Mouse (Mus musculus) liver, embryonic 14.5 days (tissue): ENCODE data around the gene Gm14322.
"Not testable (repeated sequence)": the region's sequence is repeated elsewhere in the genome, so short reads cannot be mapped to it uniquely, and the experiment has no call there.

Source experiments
- CTCF ChIP-seq: IDR thresholded peaks from 2 replicates; pipeline ENCODE4 v1.5.1; 2016; ENCODE audit warnings: antibody characterized with exemption, low read depth, control low read depth
- EP300 ChIP-seq: IDR thresholded peaks from 2 replicates; pipeline ENCODE4 v1.6.1; 2016; ENCODE audit warnings: antibody characterized with exemption, low read depth

DNA sequence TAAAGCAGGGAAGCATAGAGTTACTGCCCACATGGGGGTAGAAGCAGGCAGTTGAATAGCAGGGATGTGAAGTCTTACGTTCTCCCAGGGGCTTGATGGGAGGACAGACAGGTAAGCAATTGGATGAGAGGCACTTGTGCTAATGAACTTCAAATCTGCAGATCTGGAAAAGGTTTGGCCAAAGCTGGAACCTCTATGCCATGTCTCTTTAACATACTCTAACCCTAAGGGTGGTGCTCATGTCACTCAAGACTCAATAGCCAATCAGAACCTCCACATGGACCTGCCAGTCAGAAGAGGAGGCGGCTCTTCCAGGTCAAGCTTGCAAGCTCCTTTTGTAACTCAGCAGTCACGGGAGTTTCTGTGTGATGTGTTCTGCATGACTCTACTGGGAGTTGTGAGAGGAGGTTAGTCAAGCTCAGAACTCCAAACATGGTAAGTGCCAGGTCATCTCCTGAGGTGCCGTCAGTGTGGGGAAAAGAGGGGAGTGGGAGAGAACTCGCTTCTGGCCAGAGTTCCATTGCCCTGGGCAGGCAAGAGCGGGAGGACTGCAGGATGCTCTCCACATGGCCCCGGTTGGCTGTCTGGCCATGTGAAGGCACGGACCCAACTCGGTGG lies at the start of gene Gm14322:
- not testable (repeated sequence) for TF ChIP-seq CTCF, EP300
